Mouse (Mus musculus): ENCODE measurements around the gene Reps1. TPM values are rescaled to one million over a fixed set of nuclear protein-coding genes. Genes with fewer than 3 reads are reported as not detected.
A peak's percentile ranks its signal among the peaks of the same experiment; 100 is the strongest.

Gene Reps1
- total RNA-seq, 1 experiment from 2014 or later = 49.1 TPM

DNA sequence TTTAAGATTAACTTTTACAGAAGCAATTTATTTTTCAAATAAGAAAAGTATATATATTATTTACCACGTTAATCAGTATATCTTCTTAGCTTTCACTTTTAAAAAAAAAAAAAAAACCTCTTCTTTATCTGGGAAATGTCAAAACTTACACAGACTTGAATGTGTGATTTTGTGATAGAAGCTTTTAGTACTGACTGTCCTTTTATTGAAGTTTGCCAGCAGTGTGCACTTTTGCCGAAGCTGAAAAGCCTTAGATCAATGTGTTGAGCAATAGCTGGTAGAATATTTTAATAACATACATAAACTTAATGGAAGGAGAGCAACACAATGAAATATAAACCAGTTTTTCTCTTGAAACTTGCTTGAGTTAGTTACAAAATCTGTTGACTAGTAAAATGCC is 5.1 kb downstream of the Reps1 start:
- no peak for ATAC-seq (ENCODE audit: extremely low read depth, insufficient number of reproducible peaks, low FRiP score, poor library complexity, severe bottlenecking)

DNA sequence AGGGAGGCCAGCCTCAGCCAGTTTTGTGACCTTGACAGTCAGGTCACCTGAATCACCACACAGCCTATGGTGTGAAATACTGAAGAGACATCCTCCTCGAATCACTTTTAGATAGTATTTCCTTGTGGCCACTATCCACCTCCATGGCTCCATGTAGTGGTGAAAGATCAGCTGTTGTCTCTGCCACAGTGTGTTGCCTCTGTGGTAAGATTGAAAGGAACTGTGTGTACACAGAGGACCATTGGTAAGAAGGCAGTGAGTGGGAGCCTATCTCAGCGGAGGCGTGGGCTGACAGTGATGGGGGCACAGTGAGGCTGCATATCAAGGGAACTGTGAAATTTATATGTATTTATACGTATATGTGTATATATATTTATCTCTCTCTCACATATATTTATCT is 5.9 kb downstream of the Reps1 start:
- no peak for ATAC-seq (ENCODE audit: extremely low read depth, insufficient number of reproducible peaks, low FRiP score, poor library complexity, severe bottlenecking)

DNA sequence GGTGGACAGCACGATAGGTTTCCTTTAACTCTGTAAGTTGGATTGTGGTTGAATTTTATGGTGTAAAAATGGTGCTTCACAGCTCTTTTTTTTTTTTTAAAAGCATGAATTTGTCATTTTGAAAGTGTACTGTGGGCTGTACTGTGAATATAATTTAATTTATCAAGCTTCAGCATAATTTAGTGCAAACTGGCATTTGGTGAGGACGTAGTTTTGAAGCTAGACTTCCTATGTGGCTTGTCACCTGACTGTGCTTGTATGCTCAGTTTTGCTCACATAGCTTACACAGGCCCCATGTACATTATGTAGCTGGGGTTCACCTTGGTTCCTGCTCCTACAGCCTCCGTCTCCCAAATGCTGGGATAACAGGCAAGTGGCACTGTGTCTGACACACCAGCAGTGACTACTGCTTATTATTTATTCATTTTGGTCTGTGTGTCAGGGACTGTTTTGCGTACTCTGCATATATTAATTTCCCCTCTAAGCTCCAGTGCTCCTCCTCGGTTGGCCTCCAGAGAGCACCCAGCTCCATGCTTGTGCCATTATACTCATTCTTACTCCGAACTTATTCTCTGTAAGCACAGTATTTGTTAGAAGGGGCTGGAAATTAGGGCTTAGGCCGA is 9.1 kb downstream of the Reps1 start:
- ATAC-seq (ENCODE audit: extremely low read depth, insufficient number of reproducible peaks, low FRiP score, poor library complexity, severe bottlenecking) = no peak

DNA sequence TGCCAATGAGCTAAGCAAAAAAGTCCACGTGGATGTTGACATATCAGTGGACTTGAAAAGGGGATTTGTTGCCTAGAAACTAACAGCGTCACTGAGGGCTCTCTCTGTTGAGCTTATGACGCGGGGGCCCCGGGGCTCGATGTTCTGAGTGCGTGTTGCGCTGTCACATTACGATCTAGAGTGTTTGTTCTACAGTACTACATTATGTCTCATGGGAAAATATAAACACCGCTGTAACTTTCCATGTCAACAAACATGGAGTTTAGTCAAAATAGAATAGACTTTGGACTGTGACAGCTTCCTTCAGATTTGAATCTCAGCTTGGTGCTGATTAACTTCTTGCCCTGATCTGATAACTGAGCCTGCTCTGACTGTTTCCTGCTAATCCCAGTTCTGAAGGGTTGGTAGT is 10.4 kb downstream of the Reps1 start:
- ATAC-seq (ENCODE audit: extremely low read depth, insufficient number of reproducible peaks, low FRiP score, poor library complexity, severe bottlenecking) = no peak

DNA sequence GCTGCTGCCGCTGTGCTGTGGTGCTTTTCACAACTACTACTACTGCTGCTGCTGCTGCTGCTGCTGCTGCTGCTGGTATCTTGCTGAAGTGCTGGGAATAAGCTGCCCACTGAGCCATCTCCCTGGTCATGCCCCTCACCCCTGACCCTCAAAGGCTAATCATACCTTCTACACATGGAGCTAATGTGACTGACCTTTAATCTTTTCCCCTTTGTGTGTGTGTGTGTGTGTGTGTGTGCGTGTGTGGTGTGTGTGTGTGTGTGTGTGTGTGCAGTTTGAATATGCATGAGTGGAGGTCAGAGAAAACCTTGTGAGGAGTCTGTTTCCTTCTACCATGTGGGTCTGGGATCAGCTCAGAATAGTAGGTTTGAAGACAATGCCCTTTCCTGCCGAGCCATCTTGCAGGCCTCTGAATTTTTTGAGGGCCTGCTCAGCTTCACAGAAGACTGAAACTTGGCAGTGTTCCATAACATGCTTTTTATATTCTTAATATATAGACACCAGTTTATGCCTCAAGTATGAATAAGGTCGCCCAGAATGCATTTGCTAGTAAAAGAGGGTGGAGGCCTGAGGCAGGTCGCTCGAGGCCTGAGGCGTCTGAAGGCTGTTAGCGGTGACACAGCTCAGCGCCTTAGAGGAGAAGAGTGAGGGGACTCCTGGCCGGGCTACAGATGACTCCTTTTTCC is 12.2 kb downstream of the Reps1 start:
- ATAC-seq (ENCODE audit: extremely low read depth, insufficient number of reproducible peaks, low FRiP score, poor library complexity, severe bottlenecking) = no peak

DNA sequence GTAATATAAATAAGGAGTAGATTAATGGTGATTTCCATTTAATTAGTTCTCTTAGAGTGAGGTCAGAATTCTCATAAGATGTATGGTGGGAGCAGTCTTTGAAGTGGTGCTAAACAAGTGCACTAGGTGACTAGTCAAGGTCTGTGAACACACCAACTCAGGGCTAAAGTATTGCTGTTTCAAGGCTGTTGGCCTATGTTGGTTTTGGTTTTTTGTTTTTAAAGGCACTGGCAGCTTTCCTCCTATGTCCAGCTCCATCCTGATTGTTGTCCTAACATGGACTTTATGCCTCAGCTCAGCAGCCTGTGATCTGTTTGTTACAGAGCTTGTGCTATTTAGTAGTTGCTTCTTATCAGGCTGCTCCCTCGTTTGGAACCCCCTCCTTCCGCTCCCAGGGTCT is 13.2 kb downstream of the Reps1 start:
- no peak for ATAC-seq (ENCODE audit: extremely low read depth, insufficient number of reproducible peaks, low FRiP score, poor library complexity, severe bottlenecking)

DNA sequence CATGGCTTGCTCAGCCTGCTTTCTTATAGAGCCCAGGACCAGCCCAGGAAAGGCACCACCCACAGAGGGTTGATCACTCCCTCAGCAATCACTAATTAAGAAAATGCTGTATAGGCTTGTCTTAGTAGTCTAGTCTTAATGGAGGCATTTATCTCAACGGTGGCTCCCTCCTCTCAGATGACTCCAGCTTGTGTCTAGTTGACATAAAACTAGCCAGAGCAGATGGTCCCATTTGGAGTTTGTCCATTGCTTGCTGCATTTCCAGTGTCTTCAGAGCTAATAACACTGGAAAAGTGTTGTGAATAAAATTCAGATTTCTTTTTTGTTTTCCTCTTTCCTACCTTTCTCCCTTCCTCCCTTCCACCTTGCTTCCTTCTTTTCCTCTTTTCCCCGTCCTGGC is 13.9 kb downstream of the Reps1 start:
- ATAC-seq (ENCODE audit: extremely low read depth, insufficient number of reproducible peaks, low FRiP score, poor library complexity, severe bottlenecking) = no peak

DNA sequence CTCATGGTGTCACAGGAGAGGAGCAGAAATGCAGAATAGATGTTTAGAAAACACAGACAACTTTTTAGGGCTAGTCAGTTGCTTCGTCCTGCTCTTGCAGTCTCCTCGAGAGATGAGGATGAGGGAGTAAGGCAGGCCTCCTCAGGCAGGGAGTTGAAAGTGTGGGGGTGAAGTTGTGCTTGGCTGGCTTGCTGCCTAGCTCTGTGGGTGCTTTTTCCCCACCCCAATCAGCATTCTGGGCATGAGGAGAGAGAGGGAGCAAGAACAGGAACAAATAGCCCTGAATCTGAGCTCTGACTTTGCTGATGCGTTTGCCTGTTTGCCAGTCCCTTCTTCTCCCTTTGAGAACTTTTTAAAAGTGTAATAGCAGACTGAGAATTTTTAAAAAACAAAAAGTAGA is 14.5 kb downstream of the Reps1 start:
- no peak for ATAC-seq (ENCODE audit: extremely low read depth, insufficient number of reproducible peaks, low FRiP score, poor library complexity, severe bottlenecking)

DNA sequence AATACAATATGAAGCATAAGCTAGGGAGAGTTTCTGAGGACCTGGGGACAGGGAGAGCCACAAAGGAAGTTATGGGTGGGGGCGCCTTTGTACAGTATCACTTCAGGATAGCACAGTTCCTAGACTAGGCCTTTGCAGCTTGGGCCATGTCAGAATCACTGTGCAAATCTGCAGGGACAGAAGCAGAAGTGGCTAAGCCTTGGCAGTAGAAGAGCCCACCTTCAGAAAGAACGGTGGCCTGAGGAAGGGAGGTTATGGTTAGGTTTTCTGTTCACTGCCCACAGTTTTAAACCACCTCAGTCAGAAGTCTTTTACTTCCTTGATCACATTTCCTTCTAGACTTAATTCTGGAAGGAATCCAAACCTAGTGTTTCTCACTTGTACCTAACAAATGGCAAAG is 15.0 kb downstream of the Reps1 start:
- peak; percentile 48; the same call in 1 of the 2 replicates for ATAC-seq (ENCODE audit: extremely low read depth, insufficient number of reproducible peaks, low FRiP score, poor library complexity, severe bottlenecking)

DNA sequence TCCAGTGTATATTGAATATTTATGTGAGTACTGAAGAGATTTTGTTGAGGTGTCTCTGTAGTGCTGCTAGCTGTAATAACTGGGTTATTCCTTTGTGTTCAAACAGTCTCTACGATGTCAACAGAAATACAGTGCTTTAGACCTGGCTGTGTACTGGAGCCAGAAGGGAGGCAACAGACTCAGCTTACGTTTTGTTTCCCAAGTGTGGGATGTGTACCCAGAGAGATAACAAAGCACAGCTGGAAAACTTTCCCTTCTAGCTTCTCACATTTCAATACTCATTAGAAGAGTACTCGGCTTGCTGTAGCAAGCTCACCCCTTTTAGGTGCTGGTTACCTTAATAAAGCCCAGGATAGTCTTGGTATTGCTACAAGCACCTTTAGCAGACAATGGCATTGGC is 17.2 kb downstream of the Reps1 start:
- no peak for ATAC-seq (ENCODE audit: extremely low read depth, insufficient number of reproducible peaks, low FRiP score, poor library complexity, severe bottlenecking)

DNA sequence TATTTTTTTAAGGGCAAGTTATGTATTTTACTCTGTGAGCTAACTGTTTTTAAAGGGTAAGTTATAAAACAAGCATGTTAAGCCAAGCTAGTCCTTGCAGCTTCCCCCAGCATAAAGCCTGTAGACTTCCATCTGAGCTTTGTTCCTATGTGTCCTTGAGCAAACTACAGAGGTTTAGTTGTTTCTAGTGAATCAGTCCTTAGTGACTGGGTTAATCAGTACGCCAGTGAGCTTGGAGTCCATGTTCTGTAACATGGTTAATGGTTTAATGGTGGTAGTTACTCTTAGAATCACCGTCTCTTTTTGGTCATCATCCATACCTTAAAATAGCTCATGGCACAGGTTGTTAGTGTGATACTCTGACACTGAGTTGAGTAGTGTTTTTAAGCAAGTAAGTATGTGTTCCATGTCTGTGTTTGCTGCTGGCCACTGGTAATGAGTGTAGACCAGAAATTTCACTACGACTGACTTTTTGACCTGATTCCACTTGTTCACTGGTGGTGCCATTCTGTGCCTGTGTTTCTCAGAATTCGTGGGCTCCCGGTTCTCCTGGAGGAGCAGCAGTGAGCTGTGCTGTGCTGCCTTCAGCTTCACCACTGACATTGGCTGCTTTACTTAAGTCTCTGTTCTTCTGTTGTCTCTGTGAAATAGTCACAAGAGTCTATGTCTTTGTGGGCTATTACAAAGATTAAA is 18.9 kb downstream of the Reps1 start:
- no peak for ATAC-seq (ENCODE audit: extremely low read depth, insufficient number of reproducible peaks, low FRiP score, poor library complexity, severe bottlenecking)

DNA sequence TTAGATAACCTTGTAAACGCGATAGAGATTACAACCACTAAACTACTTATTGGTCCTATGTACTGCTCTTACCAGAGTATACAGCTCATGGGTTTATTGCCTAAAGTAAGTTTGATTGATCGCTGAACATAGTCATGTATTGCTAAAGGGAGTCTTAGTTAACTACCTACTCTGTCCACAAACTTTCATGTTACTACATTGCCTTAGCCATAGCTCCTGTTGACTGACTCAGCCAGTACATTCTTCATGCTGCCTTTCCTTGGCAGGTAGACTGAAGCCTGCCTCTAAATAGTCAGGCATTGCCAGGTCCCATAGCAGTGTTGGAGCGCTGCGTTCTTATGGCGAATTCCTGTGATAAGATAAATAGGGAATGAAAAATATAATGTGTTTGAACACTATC is 20.2 kb downstream of the Reps1 start:
- ATAC-seq (ENCODE audit: extremely low read depth, insufficient number of reproducible peaks, low FRiP score, poor library complexity, severe bottlenecking) = no peak

DNA sequence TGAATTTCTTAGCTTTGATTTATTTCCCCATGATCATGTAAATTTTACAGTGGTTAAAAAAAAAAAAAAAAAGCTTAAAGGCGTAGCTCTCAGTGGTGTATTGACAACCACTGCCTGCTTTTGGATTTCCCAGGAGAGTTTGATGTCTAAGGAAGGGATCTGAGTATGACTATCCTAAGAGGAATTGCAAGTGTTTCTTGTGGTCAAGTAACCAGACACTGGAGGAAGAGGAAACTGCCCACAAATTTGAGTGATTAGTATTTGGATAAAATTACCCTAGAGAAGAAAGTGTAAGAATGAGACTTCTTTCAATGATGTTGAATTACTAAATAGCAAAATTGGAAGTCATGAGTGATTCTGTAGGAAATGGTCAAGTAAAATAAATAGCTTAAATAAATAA is 25.9 kb downstream of the Reps1 start:
- ATAC-seq (ENCODE audit: extremely low read depth, insufficient number of reproducible peaks, low FRiP score, poor library complexity, severe bottlenecking) = no peak

DNA sequence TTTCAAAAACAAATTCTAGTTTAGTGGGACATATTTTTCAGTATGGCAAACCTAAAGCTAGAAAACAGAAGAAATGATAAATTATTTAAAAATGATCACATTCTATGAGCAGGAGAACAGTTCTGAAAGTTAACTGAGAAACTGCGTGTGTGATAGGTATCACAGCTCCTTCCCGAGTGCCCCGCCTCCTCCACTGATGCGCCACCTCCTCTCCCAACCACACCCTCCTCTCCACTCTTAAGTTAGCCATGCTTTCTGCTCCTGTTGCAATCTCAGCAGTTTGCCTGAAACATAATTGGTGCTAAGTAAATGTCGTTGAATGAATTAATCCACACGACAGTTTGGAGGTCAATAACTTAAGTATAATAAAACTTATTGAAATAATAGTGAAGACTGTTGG is 27.1 kb downstream of the Reps1 start:
- no peak for ATAC-seq (ENCODE audit: extremely low read depth, insufficient number of reproducible peaks, low FRiP score, poor library complexity, severe bottlenecking)

DNA sequence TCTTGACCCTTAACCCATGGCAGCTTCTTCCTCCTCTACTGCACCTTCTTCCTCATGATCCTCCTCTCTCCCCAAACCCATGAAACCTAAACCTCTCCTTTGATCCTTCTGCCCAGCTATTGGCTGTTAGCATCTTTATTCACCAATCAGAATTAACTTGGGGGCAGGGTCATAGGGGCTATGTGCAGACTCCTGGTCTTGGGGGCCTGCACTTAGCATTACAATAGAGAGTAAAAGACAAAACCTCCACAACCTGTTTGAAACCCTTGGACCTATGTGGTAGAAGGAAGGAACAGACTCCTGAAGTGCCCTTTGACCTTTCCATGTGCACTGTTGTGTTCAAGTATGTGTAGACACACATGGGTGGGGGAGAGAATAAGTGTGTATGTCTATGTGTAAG is 35.0 kb downstream of the Reps1 start:
- ATAC-seq (ENCODE audit: extremely low read depth, insufficient number of reproducible peaks, low FRiP score, poor library complexity, severe bottlenecking) = no peak

DNA sequence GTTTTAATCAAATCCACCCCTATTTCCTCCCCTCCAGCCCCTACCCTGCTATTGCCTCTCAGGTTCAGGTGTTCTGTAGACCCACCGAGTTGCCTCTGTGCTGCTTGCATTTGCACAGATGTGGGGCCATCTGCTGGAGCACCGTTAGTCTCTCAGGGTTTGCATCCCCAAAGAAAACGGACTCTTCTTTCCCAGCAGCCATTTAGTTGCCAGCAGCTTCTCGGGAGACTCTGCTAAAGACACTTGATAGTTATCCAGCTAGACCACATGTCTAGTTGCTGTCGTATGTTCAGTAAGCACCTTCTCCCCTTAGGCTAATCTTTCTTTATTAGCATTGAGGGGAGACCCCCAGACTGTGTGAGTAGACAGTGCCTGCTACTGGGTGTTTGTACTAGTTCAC is 46.5 kb downstream of the Reps1 start:
- ATAC-seq (ENCODE audit: extremely low read depth, insufficient number of reproducible peaks, low FRiP score, poor library complexity, severe bottlenecking) = no peak

DNA sequence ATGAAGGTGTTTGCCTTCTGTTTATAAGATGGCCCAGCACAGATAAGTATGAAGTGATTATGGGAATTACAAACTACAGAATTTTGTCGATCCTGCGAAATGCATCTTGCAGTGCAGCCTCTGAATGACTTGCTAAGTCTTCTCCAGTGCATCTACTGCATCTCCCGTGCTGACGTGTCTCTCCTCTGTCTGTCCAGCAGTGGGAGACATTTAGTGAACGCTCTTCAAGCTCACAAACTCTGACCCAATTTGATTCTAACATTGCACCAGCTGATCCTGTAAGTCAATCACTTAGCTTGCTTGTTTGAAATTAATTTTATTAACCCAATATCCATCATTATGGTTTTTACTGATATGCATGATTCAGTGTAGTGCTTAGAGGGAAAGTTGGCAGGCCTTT is 51.8 kb downstream of the Reps1 start:
- no peak for ATAC-seq (ENCODE audit: extremely low read depth, insufficient number of reproducible peaks, low FRiP score, poor library complexity, severe bottlenecking)

DNA sequence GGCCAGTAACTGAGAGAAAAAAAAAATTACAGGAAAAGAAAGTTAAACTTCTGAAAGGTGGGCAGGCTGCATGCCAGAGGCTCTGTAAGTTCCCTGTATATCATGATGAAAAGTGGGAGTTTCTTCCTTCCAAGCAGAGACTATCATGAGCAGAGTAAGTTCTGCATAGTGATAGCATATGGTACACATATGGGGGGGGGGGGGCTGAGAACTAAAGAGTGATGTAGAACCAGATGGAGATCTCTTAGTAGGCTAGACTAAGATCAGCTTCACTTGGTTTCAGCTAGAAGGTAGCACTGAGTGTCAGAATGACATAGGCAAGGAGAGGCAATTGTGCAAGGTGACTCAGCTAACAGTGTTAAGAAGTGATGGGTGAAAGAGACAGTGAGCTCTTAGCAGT is 55.3 kb downstream of the Reps1 start:
- no peak for ATAC-seq (ENCODE audit: extremely low read depth, insufficient number of reproducible peaks, low FRiP score, poor library complexity, severe bottlenecking)

DNA sequence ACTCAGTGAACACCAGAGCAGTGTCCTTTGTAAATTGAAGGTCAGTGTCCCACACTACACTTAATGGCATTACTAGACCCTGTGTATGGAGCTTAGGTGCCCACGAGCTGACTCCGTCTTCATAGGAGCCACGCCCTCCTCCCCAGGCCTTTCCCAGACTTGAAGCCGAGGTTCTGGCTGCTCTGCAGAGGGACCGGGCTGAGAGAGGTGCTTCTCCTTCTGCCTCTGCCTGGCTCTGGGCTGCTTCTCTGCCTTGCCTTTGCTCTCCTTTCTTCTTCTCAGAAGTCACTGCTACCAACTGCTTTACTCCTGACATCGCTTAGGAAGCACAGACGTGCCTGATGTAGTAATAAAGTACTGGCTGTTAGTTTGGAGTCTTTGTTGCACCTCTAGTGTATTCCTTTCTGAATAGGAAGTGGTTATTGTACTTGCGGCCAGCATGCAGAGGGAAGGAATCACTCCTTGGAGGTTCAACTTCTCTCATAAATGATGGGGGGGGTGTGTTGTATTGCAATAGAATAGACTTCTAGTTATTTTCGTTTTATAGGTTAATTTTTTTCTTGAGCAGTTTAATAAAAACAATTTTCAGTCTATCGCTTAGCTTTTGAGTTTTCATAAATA is 57.9 kb downstream of the Reps1 start:
- no peak for ATAC-seq (ENCODE audit: extremely low read depth, insufficient number of reproducible peaks, low FRiP score, poor library complexity, severe bottlenecking)

DNA sequence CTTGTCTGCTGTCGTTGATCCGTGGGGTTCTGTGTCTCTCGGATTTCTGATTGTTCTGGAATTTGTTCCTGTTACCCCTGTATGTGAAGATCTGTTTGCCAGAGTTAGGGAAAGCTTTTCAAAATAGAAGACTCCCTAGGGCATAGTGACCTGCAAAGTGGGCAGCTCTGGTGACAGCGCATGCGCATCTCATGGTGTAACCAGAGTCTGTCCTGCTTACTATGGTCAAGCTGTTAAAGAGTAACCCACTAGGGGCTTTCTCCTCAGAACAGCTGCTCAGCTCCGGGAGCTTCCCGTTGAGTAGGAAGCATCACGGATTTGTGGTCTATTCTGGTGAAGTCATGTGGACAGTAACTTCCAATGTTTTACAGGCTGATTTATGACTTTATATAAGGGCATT is 62.7 kb downstream of the Reps1 start:
- no peak for ATAC-seq (ENCODE audit: extremely low read depth, insufficient number of reproducible peaks, low FRiP score, poor library complexity, severe bottlenecking)

All from neutrophil, adult 5-6 weeks (primary cell).